Mouse (Mus musculus) thymus, adult 2 months (tissue): Measurements from ENCODE around the gene Tlcd1. TPM values are rescaled to one million over a fixed set of nuclear protein-coding genes. Genes with fewer than 3 reads are reported as not detected.
A peak's percentile ranks its signal among the peaks of the same experiment; 100 is the strongest.

Experiments used
- DNase-seq: peaks from one replicate; pipeline ENCODE4 v3.0.0; 2021
- H3K27ac ChIP-seq: fragments of 200-500 bp; 2 replicates; pipeline ENCODE4 v1.5.1; 2012; ENCODE audit warnings: low read length, control low read depth; ENCODE audit not compliant: control insufficient read depth, insufficient read depth
- H3K27me3 ChIP-seq: fragments of 200-500 bp; 2 replicates; pipeline ENCODE4 v1.6.1; 2012; ENCODE audit warnings: mild to moderate bottlenecking, low read length, moderate library complexity, mixed read lengths; ENCODE audit not compliant: control insufficient read depth, insufficient read depth
- H3K36me3 ChIP-seq: fragments of 200-500 bp; 2 replicates; pipeline ENCODE4 v1.6.1; 2012; ENCODE audit warnings: mild to moderate bottlenecking, low read length, moderate library complexity; ENCODE audit not compliant: control insufficient read depth, insufficient read depth
- H3K4me1 ChIP-seq: fragments of 200-500 bp; replicated peaks from 2 replicates; pipeline ENCODE4 v1.6.1; 2012; ENCODE audit warnings: low read length; ENCODE audit not compliant: control insufficient read depth, insufficient read depth
- H3K4me3 ChIP-seq: fragments of 200-500 bp; 2 replicates; pipeline ENCODE4 v1.5.1; 2012; ENCODE audit warnings: mild to moderate bottlenecking, low read length, control low read depth, moderate library complexity; ENCODE audit not compliant: control insufficient read depth, insufficient read depth
- CTCF ChIP-seq: fragments of 200-500 bp; IDR thresholded peaks from 2 replicates; pipeline ENCODE4 v1.5.1; 2012; ENCODE audit warnings: mild to moderate bottlenecking, control low read depth, low read length, moderate library complexity, borderline replicate concordance; ENCODE audit not compliant: control insufficient read depth, poor library complexity, insufficient read depth; ENCODE audit errors: extremely low read depth
- POLR2A ChIP-seq: fragments of 200-500 bp; IDR thresholded peaks from 2 replicates; pipeline ENCODE4 v1.6.1; 2012; ENCODE audit warnings: mild to moderate bottlenecking, low read length, control low read depth, moderate library complexity; ENCODE audit not compliant: control insufficient read depth, poor library complexity, insufficient read depth; ENCODE audit errors: extremely low read depth
- WGBS: fragments of 180-500 bp; shearing (Covaris S2); methylation state at CpG from one replicate; pipeline ENCODE4 v1.1.7; 2018; 5-methylcytosine and 5-hydroxymethylcytosine counted together
- polyA plus RNA-seq: library from polyadenylated mRNA; depleted of rRNA; stranded (reverse); fragments of >200 nt; gene quantifications from 2 replicates; pipeline ENCODE4 v1.2.3, GENCODE M21; 2012; rRNA removed

Gene Tlcd1
- polyA plus RNA-seq, 1 experiment: 30.0 TPM

GRCm38 (mm10) chr11:78209886-78210285 lies 33.4 kb downstream of the Tlcd1 start:
- no peaks in the 10 kb centered on the region for H3K27me3 ChIP-seq
- H3K27ac ChIP-seq: no peak overlapping the region
- no peak overlapping the region for H3K4me3 ChIP-seq
- H3K36me3 ChIP-seq: peaks cover 92% of the 10 kb centered on the region
- DNase-seq: no peak
- TF ChIP-seq POLR2A (no peak), CTCF (no peak)
- 97% methylated on average over 6 of the region's 6 CpGs for WGBS
- H3K4me1 ChIP-seq: no peaks in the 10 kb centered on the region

GRCm38 (mm10) chr11:78210615-78211014 lies 34.1 kb downstream of the Tlcd1 start:
- TF ChIP-seq CTCF: no peak
- TF ChIP-seq POLR2A: no peak
- Histone ChIP-seq H3K4me1 (peaks cover 3% of the 10 kb centered on the region), H3K27me3 (no peaks in the 10 kb centered on the region), H3K27ac (no peak overlapping the region), H3K4me3 (no peak overlapping the region), H3K36me3 (peaks cover 88% of the 10 kb centered on the region)
- WGBS: 94% methylated on average over 7 of the region's 7 CpGs
- DNase-seq: no peak

- Histone ChIP-seq H3K27me3 (no peaks in the 10 kb centered on the region), H3K4me1 (peaks cover 10% of the 10 kb centered on the region), H3K4me3 (no peak overlapping the region), H3K36me3 (peaks cover 81% of the 10 kb centered on the region), H3K27ac (no peak overlapping the region)
- 96% methylated on average over 5 of the region's 5 CpGs for WGBS
- TF ChIP-seq POLR2A (no peak), CTCF (no peak)
- DNase-seq: no peak
Measured at GRCm38 (mm10) chr11:78211513-78211912, 35.0 kb downstream of the Tlcd1 start.

GRCm38 (mm10) chr11:78213086-78213817 lies 36.7 kb downstream of the Tlcd1 start:
- Histone ChIP-seq H3K27me3 (no peaks in the 10 kb centered on the region), H3K4me3 (no peak overlapping the region), H3K27ac (no peak overlapping the region), H3K36me3 (peaks cover 80% of the 10 kb centered on the region), H3K4me1 (peaks cover 10% of the 10 kb centered on the region)
- TF ChIP-seq CTCF (no peak), POLR2A (no peak)
- no peak for DNase-seq
- WGBS: 58% methylated on average over 14 of the region's 14 CpGs

GRCm38 (mm10) chr11:78215709-78216317 lies 39.3 kb downstream of the Tlcd1 start:
- no peaks in the 10 kb centered on the region for H3K27me3 ChIP-seq
- TF ChIP-seq POLR2A (no peak), CTCF (no peak)
- 66% methylated on average over 11 of the region's 11 CpGs for WGBS
- peak; percentile 50 for DNase-seq
- peaks cover 78% of the 10 kb centered on the region for H3K36me3 ChIP-seq
- H3K4me3 ChIP-seq: no peak overlapping the region
- peaks cover 10% of the 10 kb centered on the region for H3K4me1 ChIP-seq
- peak overlapping the region; percentile 69 for H3K27ac ChIP-seq

- H3K4me1 ChIP-seq: no peaks in the 10 kb centered on the region
- H3K36me3 ChIP-seq: peaks cover 95% of the 10 kb centered on the region
- no peaks in the 10 kb centered on the region for H3K27me3 ChIP-seq
- TF ChIP-seq POLR2A: no peak
- no peak for TF ChIP-seq CTCF
- WGBS: 98% methylated on average over 4 of the region's 4 CpGs
- no peak overlapping the region for H3K27ac ChIP-seq
- H3K4me3 ChIP-seq: no peak overlapping the region
- DNase-seq: no peak
Measured at GRCm38 (mm10) chr11:78223586-78223985, 47.1 kb downstream of the Tlcd1 start.

Other genes with a start within 250 kb of the Tlcd1 start
- gene Sez6, start 245.9 kb upstream of the Tlcd1 start, polyA plus RNA-seq: 1.1 TPM in 2 replicates
- 151 and 160 TPM in 2 replicates for gene Phf12, start 194.0 kb upstream of the Tlcd1 start, polyA plus RNA-seq
- 13.4 and 14.4 TPM in 2 replicates for gene Dhrs13, start 144.4 kb upstream of the Tlcd1 start, polyA plus RNA-seq
- gene Flot2, start 138.8 kb upstream of the Tlcd1 start, polyA plus RNA-seq: 124 and 136 TPM in 2 replicates
- gene Eral1, start 96.3 kb upstream of the Tlcd1 start, polyA plus RNA-seq: 41.7 and 45.7 TPM in 2 replicates
- gene Fam222b, start 82.1 kb upstream of the Tlcd1 start, polyA plus RNA-seq: 17.6 and 18.9 TPM in 2 replicates
- 275 TPM in 2 replicates for gene Traf4, start 11.1 kb upstream of the Tlcd1 start, polyA plus RNA-seq
- gene Nek8, start within 50 bp of the Tlcd1 start, polyA plus RNA-seq: 27.0 and 27.4 TPM in 2 replicates
- 193 and 312 TPM in 2 replicates for gene Rpl23a, start 6.9 kb downstream of the Tlcd1 start, polyA plus RNA-seq
- 15.4 and 18.5 TPM in 2 replicates for gene Rab34, start 11.7 kb downstream of the Tlcd1 start, polyA plus RNA-seq
- gene Proca1, start 16.7 kb downstream of the Tlcd1 start, polyA plus RNA-seq: 0.23 and 0.66 TPM in 2 replicates
- 95.9 and 132 TPM in 2 replicates for gene Sdf2, start 69.0 kb downstream of the Tlcd1 start, polyA plus RNA-seq
- gene Supt6, start 69.3 kb downstream of the Tlcd1 start, polyA plus RNA-seq: 36.2 and 38.8 TPM in 2 replicates
- 98.5 and 104 TPM in 2 replicates for gene 2610507B11Rik, start 85.0 kb downstream of the Tlcd1 start, polyA plus RNA-seq
- 0.32 and 0.38 TPM in 2 replicates for gene BC030499, start 114.1 kb downstream of the Tlcd1 start, polyA plus RNA-seq
- 46.1 and 52.7 TPM in 2 replicates for gene Spag5, start 124.8 kb downstream of the Tlcd1 start, polyA plus RNA-seq
- 2.4 and 3.0 TPM in 2 replicates for gene Aldoc, start 146.3 kb downstream of the Tlcd1 start, polyA plus RNA-seq
- 88.3 and 95.0 TPM in 2 replicates for gene Pigs, start 151.7 kb downstream of the Tlcd1 start, polyA plus RNA-seq
- 31.1 and 42.0 TPM in 2 replicates for gene Unc119, start 166.8 kb downstream of the Tlcd1 start, polyA plus RNA-seq
- 27.0 and 31.3 TPM in 2 replicates for gene Foxn1, start 209.8 kb downstream of the Tlcd1 start, polyA plus RNA-seq
- 0.61 and 0.68 TPM in 2 replicates for gene Slc13a2, start 245.5 kb downstream of the Tlcd1 start, polyA plus RNA-seq